Mouse (Mus musculus) adipocyte (in vitro differentiated cells): ENCODE results near the gene Krt7.

Experiments used
- DNase-seq: peaks from one replicate; pipeline ENCODE4 v3.0.0-alpha.2; 2016; ENCODE audit warnings: low spot score

Gene Krt7

DNA sequence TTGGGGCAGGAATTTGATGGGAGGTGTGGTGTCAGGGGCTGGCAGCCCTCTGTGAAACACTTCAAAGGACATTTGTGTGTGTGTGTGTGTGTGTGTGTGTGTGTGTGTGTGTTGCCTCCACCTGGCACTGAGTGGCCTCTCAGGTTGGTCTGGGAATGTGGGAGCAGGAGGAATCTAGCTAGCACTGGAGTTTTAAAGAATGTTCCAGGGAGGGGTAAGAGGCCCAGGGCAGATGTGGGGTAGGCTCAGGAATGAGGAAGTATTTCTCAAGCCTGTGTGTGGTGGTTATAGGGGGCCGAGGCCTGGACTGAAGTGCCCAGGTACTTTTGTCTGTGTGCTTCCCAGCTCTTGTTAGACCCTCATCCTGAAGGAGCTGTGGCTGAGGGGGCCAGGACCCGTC lies at the start of gene Krt7:
Krt7 (plus strand) TSS at position 269 of the 400 bp plus-strand sequence.
- no peak for DNase-seq

DNA sequence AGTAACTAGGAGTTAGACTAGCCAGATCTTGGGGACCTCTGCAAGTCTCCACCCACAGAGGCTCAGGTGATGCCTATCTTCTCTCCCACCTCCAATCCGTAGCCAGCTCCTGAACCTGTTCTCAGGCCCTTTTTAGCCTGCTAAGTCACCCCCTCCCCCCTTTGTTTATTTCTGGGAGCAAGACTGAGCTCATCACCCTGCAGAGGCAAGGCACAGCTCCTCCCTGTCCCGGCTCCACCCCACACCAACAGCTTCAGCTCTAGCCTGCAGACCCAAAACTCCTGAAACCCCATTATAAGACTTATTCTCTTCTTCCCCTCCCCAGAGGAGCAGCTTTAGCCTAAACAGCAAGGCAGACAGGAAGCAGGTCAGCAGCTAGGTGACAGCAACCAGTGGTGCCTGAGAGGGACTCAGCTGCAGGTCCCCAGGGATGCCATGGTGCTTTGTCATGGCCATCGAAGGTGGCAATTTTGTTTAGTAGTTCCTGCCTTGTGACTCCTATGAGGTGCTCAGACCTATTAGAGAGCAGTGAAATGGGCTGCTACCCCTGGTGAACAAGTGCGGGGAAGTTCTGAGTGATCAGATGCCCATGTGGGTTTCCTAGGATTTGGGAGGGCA lies 48.3 kb upstream of the Krt7 start:
- DNase-seq, result no peak

DNA sequence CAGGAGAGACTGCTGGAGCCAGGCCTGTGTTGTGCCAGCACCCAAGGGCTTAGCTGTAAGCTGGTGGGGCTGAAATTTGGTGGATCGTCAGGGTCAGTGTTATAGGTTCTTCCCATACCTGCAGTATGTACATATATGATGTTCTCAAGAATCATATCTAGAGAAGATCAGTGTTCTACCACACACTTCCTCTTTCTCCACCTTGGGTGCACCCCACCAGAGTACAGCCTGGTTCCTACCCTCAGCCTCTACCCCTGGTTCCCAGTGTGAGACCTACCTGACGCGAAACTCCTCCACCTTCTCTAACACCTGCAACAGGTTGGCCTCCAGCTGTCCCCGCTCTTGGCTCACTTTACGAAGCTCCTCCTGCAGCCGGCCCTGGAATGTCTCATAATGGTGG lies 46.9 kb upstream of the Krt7 start:
- no peak for DNase-seq

DNA sequence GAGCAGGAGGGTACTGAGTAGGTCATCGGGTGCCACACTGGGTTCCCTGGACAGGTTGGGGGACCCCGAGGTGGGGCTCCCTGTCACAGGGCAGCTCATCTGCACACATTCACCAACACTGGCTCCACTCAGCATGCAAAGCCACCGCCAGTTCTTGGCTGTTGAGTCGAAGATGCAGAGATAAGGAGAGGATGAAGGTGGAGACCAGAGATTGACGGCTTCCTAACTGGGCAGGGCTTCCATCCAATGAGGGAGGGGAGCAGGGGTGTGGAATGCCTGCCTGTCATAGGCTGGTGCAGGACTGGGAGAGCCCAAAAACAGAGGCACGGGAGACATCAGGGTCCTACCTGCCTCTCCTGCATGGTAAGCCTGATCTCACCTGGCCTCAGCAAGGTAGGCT lies 46.4 kb upstream of the Krt7 start:
- no peak for DNase-seq

DNA sequence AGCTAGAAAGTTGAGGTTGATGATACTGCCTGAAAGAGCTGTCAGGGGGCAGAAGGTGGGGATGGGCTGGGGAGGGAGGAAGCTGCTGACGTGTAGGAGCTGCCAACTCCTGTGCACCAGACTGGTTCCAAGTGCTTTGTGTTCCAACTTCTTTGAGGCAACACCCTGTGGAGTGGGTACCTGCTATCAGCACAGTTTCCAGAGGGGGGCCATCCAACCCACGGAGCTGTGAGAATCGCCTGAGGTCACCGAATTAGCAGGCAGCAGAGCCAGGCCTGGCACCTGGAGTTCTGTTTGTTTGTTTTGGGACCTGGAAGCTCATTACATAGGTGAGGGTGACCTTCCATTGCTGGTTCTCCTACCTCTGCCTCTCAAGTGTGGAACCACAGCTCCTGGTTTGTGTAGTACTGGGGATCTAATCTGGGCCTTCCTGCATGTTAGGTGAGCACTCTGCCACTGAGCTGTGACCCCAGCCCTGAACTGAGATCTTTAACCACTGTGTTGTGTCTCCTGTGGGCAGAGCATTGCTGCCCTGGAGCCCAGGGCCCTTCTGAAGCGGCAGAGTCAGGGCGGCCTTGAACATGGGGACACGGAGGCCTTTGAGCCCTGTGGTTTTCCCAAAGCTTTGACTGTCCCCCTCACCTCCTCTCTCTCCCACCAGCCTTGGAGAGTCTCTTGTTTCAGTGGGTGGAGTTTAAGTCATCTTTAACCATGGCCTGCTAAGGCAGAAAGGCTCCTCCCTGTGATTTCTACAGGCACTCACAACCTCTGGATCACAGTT lies 45.8 kb upstream of the Krt7 start:
- DNase-seq, result no peak

DNA sequence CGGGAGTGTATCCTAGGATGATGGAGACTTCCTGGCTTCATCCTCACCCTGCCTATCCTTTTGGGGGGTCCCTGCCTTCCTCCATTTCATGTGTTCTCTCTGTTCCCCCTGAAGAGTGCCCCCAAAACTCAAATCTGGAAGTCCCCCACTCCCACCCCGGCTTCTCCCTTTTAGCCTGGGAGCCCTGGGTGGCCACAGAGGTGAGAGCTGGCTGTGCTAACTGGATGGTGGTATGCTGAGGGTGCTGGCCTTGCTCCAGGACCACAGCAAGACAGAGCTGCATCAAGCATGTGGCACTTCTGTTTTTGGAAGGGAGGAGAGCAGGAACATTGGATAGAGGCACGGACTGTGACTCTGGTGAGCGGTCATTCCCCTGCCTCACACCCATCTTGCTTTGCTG lies 45.1 kb upstream of the Krt7 start:
- DNase-seq, result no peak

DNA sequence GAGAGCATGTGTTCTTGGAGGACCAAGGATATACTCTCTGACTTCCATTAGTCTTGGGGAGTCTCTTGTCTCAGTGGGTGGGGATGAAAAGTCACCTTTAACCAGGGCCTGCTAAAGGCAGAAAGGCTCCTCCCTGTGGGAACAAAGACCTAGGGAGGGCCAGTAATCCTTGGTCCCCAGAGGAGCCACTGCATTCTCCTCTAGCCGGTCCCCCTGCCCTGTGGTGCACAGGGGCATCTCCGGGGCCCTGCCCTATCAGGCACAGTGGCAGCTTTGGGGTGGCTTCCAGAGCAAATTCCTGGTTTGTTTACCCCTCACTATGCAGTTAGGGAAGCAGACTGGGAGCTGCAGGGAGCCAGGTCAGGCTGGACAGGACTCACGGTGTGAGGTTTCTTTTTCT lies 44.4 kb upstream of the Krt7 start:
- DNase-seq, result no peak

DNA sequence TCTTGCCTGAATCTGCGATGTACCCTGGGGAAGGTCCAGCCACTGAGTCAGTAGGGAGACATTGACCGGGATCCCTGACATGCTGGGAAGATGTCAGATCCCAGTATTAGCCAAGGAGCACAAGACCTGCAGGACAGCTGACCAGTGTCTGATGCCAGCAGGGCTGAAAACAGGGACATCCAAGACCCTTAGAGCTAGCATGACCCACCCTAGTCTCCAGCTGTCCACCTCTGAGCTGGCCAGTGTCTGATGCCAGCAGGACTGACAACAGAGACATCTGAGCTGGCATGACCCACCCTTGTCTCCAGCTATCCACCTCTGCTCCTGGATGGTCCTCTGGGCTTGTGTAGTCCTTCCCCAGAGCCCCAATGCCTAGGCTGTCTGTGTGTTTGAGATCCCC lies 43.9 kb upstream of the Krt7 start:
- no peak for DNase-seq

DNA sequence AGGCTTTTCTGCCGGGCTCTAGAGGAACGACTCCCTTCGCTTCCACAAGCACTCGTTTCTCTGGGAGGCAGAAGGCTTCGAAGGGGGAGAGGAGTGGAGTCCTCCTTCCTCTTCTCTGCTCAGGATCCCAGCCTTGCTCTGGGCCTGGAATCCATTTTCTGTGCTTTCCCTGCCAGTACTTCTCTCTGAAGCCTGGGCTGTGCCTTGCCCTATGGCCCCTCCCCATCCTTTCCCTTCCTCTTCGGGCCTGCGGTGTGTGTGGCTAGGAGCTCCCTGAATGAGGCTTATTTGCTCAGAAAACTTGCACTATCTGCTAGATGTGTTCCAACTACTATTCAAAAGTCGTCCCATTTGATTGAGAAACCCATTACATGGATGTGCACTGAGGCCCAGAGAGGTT lies 43.3 kb upstream of the Krt7 start:
- no peak for DNase-seq

DNA sequence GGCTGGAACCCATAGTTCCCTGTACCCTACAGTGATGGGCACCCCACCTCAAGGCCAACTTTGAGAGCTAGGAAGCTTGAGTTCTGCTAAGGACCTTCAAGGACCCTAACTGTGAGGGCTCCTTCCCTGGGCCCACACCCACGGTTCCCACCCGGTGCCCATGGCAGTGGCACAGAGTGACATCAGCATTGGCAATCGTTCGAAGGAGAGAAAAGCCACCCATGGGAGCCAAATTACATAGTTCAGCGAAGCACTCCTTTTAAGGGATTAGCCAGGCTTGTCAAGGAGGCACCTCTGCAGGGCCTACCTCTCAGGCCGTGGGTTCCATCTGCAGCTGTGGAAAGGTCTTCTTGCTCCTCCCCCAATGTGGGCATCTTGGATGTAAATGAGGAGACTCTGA lies 42.8 kb upstream of the Krt7 start:
- DNase-seq, result no peak

DNA sequence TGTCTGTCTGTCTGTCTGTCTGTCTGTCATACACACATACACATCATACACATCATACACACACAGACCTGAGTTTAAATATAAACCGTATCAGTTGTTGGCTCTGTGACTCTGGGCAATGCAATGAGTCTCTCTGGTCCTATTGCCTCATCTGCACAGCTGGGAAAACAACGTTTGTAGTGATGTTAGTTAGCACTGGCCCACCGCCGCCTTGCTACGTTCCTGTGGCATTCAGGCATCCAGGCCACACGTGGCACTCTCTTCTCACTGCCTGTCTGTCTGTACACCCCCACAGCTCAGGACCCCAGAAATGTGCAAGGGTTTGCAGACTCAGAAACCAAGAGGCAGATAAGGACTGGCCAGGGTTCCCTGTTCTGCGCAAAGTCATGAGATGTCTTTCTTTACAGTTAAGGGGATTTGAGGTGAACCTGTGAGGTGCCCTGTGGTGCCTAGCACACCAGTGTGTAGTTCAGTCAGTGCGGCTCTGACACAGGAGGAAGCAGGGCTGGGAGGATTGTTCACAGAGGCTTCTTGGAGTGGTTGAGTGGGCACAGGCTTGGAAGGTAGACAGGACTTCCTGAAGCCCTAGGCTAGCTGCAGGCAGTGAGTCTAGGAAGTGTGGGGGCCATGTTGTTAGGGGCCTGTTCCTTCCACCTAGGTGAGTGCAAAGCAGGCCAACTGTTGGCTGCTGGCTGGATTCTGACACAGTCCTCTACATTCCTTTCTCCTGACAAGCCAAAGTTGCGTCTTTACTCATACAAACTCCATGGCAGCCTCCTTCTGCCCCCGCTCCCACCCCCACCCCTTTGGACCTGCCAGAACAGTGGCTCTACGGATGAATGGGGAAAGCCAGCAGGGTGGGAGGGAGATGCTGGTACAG lies 42.1 kb upstream of the Krt7 start:
- DNase-seq, result no peak

DNA sequence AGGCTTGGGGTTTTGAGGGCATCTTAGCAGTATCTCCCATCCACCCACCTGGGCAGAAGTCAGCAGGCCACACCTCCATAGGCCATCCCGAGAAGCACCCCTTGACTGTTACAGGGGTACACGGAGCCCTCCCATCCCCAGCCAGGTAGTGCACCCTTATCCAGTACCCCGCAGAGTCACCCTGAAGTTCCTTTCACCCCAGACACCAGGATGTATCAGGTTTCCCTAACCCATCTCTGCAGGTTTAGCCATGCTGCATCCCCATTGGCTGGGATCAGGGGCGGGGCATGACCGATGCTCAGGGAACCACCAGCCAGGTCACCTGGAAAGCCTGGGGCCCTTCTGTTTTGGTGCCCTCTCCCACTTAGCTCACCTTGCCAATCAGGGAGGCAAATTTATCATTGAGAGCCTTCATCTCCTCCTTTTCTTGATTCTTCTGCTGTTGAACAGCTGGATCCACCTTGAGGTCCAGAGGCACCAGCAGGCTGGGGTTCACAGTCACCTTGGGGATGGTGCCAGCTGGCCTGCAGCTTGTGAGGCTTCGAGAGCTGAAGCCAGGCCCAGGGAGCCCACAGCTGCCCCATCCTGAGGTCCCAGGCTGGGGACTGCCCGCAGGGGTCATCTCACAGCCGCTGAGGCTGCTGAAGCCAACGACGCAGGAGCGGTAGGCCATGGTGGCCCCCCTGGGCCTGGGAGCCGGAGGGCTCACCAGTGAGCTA lies 41.3 kb upstream of the Krt7 start:
- DNase-seq, result no peak

DNA sequence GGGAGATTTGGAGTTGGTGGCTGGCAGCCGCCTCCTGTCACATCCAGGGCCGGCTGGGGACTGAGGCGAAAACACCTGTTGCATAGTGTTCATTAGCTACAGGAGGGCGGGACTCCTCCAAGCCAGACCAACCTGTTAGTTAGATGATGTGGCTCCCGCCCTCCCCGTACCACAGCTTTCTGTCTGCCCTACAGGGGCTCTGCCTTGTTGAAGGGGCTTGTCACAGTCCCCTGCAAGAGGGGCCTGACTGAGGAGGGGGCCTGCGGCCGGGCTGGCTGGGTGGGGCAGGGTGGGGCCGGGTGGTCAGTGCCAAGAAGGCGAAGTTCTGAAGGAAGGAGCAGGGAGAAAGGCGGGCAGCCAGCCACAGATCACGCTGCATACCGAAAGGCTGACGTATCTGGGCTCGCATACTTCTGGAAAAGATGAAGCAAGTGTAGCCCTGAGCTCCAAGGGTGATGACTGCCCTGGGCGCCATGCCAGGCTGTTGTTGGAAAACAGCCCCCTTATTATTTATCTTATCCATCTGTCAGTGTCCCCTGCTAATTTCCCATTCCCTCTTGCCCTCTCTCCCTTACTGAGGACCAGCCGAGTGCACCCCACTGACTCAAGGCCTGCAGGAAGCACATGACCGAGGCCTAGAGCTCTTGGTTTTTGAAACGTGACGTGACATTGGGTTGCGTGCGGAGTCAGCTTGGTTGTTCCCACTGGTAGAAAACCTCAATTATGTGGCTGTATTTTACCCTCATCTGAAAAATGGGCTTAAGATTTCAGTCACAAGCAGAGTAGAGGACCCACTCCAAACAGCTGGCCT lies 40.5 kb upstream of the Krt7 start, which contains the start of gene Krt80:
Krt80 (minus strand) TSS at position 62 of the 811 bp plus-strand sequence.
- DNase-seq, result peak; percentile 87

DNA sequence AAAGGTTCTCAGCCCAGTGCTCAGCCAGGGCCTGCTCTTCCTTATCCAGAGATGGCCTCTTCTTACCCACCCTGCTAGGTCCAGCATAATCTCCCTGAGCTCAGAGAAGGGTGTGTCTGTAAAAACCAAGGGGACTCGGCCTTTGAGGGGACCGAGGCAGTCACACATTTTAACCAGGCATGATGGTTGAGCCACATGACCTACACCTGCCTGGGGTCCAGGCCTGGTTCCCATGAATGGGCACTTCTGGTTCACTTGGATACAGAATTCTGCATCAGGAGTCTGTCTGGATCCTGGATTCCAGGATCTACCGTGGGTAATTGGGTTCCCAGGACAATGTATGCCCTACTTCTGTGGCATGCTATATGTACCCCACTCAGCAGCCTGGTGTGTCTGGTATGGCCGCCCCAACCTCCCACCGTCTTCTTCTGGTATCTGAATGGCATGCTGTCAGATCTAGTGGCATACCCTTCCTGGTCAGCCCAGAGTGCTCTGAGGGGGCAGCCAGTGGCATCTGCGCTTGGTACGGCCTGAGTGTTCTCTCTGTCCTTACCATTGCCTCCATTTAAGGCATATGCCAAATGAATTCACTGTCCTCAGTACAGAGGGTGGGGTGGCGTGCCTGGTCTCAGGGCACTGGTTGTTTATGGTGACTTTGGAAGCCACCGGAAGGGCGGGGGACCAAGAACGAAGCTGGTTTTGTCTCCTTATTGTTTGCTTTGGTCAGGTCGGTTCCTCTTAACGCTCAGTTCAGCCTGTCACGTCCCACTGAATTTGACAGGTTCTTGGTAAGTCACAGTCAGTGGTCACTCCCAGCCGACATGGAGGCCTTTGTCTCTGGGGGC lies 39.5 kb upstream of the Krt7 start:
- DNase-seq, result no peak

DNA sequence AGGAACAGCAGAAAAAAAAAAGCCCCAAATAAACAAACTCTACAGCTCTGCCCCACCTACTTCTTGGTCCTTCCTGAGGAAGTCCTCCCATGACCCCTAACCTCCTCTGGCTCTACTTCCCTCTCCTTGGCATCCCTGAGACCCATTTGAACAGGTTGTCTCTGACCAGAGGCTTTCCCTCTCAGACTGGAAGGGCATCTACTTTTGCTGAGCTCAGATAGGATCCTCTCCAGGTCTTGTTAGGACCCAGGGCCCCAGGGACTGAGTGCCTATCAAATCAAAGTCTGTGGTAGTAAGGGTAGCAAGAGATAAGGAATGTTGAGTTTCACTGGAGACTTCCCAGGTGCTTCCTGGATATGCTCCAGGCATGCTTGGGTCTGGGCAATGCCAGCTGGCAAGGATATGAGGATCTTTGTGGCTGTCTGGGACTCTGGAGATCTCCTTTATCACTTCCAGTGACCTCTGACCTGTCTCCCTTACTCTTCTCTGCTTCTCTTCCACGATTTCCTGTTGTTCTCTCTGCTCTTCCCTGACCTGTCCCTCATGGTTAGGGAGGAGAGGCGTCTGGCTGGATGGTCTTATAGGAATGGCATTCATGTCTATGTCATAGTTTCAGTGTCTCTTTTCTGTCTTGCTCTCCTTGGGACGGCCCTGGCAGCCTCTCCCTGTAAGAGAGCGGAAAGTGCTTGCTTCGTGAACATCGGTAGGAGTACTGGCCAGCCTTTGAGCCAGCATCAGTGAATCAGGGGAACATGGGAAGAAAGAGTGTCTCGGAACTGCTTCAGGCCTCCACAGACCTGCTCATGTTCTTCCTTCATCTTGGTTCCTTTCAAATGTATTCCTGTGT lies 38.5 kb upstream of the Krt7 start:
- DNase-seq, result peak; percentile 17

DNA sequence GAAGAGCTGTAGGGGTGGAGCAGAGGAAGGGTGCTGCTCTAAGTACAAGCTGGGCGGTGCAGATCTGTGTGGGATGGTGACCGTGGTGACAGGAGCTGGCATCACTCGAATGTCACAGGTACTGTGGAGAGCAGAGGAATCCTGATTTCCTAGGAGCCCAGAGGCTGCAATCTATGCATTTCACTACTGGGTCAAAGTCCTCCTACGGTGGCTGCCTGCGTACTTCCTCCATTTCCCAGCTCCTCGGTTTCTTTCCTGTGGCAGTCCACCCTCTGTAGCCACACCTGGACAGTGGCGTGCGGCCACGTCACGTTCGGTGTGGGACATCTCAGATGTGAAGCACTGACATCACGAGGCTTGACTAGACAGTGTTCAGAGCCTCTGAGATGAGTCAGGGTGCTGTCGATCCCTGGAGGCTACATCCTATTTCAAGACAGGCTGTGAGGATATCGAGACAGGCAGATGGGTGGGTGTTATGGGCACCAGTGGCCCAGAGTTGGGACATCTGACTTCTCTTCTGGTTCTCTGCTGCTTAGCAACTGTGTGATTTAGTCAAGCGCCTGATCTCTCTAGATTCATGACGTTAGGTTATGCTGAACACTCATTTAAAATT lies 37.5 kb upstream of the Krt7 start:
- DNase-seq, result no peak

DNA sequence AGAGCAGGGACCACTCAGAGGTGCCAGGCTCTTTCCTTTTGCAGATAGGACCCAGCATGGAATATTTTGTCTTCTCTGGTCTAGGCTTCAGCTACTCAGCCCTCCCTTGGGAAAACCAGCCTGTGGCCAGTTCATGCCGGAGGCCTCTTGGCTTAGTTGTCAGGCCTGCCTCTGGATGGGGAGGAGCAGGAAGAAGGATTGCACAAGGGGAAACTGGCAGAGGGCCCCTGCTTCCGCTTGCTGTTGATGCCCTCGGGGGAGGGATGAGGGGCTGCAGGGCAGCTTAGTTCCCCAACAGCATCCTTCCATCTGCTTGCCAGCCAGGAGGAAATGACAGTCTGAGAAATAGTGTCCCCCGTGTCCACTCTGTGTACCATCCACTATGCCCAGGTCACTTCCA lies 36.0 kb upstream of the Krt7 start:
- peak; percentile 96 for DNase-seq

DNA sequence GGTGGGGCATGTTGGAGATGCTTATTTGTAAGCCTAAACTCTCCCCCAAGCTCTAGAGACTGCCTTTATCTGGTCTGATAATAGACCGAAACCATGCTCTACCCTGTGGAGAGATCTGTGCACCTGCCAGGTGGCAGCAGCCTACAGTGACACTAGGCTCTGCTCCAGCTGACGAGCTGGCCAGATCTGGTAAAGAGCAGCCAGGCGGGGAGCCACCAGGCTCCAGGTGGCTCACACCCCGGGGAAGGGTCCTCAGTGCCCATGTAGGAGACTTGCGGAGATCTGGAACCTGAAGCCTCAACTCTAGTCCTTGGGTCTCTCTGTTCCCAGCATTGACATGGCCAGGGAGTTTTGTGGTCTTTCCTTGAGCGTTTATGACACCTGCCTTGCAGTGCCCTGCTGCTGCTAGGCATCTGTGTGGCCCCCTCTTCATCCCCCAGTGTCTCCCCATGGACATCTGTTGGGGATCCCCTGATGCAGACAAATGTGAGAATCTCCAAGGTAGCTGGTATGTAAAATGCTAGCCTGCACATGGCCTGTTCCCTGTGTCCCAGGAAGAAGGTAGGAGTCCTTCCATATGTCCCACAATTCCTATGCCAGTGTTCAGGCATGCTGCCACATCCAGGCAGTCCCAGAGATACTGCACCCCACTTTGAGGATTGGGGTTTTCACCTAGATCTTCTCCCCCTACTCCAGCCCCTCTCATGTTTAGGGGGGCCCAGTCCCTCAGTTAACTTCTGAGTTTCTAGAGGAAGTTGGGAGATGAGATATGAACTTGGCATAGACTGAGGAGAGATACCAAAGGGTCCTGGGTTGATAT lies 34.7 kb upstream of the Krt7 start:
- DNase-seq, result no peak
